Mouse (Mus musculus): Measurements from ENCODE around the gene Dnajc4.

Gene Dnajc4

GRCm38 (mm10) chr19:6948186-6948585 lies 44.2 kb downstream of the Dnajc4 start:
- no peak for DNase-seq (ENCODE audit: low read depth, low spot score)

GRCm38 (mm10) chr19:6947742-6948141 lies 44.6 kb downstream of the Dnajc4 start:
- DNase-seq (ENCODE audit: low read depth, low spot score): no peak

- no peak for DNase-seq (ENCODE audit: low read depth, low spot score)
Measured at GRCm38 (mm10) chr19:6943709-6944108, 48.7 kb downstream of the Dnajc4 start.

GRCm38 (mm10) chr19:6942764-6943163 lies 49.6 kb downstream of the Dnajc4 start:
- DNase-seq (ENCODE audit: low read depth, low spot score): no peak

- DNase-seq (ENCODE audit: low read depth, low spot score): peak; percentile 88
Measured at GRCm38 (mm10) chr19:6942249-6942691, 50.1 kb downstream of the Dnajc4 start, which contains the start of gene Gpr137. TSS of gene Gpr137 (minus strand) at chr19:6942480.

GRCm38 (mm10) chr19:6941372-6942248 lies 50.8 kb downstream of the Dnajc4 start, which contains the start of gene Bad:
TSS of gene Bad (plus strand) at chr19:6941861.
- peak; percentile 95 for DNase-seq (ENCODE audit: low read depth, low spot score)

GRCm38 (mm10) chr19:6940396-6941351 lies 51.7 kb downstream of the Dnajc4 start:
- no peak for DNase-seq (ENCODE audit: low read depth, low spot score)

GRCm38 (mm10) chr19:6939106-6940002 lies 53.0 kb downstream of the Dnajc4 start:
- no peak for DNase-seq (ENCODE audit: low read depth, low spot score)

Data from mesoderm, embryonic 11.5 days (tissue).